Mouse (Mus musculus) thymus, postnatal 4 days (tissue): ENCODE results near the gene Pmfbp1.

ENCODE experiments used
- DNase-seq: peaks from one replicate; pipeline ENCODE4 v3.0.0; 2021

Gene Pmfbp1

DNA sequence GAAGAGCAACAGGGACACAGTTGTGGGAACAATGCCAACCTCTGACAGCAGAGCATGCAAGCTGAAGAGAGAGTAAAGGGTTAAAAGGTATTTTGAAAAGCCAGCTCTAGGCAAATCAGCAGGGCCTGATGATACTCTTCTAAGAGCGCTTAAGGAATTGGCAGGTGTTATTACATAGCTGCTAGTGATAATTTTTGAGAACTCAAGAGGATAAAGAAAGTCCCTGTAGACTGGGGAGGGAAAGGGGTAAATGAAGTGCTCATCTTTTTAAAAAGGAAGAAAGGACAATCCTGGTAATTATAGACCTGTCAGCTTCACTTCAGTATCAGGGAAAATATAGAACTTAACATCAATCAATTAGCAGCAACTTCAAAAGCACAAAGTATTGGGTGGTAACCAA is 9.7 kb downstream of the Pmfbp1 start:
- DNase-seq: no peak

DNA sequence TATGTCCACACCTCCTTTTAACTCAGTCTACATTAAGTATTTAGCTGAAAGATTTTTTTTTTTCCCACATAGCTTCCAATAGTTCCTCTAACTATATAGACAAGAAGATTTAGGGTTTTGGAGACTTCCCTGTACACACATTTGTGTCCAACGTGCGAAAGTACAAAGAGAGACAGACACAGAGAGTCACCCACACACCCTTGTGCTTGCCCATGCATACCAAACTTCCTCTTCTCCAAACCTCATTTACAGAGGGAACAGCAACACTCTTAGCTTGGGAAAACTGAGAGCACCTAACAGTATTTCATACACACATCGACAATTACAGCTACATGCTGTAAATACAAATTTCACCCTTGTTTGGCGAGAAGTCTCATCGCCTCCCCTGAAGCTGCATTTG is 11.7 kb downstream of the Pmfbp1 start:
- DNase-seq: no peak

- DNase-seq: no peak
Measured at GRCm38 (mm10) chr8:109524008-109524407, 30.2 kb downstream of the Pmfbp1 start.

GRCm38 (mm10) chr8:109535140-109535990 is 41.5 kb downstream of the Pmfbp1 start:
- peak; percentile 77 for DNase-seq

DNA sequence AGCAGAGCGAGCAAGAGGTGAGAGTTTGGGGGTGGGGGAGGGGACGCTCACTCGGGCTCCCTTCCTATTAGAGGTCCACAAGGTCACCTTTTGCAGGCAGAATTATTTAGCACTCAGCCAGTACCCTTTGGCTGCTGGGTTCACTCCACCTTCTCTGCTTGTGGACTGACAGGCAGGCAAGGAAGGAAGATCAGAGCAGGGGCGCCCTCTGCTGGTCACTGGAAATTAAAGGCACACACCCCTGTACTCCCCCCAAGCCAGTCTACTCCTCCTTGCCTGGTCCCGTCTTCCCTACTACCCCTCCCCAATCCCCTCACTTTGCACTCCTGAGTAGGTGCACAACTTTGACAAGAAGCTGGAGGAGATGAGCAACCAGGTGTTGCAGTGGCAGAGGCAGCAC is 42.9 kb downstream of the Pmfbp1 start:
- DNase-seq: peak; percentile 87

DNA sequence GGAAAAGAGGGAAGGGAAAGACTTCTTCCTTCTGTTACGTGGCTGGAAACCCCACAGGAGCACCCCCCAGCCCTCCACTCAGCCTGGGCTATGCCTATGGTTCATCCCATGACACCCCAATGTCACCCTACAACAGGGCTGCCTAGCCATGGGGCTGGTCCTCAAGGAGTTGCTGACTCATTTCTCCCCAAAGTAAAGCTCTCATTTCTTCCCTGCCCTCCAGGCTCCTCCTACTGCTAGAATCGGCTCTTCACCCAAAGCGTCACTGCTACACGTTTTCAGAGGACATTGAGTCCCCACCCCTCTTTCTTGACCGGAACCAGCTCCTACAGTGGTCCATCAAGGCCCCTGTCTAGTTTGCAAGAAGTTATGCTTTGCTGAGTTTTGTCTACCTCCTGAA is 48.3 kb downstream of the Pmfbp1 start:
- DNase-seq: no peak

DNA sequence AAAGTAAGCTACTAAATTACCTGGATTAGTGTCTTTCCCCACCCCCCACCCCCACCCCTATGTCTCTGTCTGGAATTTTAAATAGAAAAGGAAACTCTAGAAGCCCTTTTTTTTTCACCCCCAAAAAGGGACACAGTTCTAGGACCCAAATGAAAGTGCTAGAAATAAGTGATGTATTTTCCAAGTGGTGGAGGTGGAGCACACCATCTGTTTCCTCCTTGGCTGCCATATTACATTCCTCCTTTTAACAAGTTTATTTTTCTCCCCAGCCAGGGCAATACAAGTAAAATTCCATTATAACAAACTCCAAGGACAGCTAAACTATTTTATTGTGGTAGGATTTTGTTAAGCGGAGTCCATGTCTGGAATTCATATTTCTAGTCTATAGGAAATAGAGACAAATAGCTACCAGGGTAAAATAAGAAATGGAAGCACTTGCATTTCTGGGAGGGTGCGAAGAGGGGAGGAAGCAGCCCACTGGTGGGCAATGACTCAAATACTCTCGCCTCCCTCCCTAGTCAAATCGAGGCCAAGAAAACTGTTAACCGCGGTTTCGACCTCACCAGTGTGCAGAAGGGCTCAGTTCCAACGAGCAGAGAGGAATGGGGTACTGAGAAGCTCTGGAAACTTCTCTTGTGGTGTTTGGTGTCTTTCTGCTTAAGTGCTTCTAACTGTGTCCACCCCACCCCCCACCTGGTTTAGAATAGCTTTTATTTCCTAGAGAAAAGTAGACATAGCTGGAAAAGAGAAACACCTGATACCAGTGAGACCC is 49.1 kb downstream of the Pmfbp1 start:
- no peak for DNase-seq

DNA sequence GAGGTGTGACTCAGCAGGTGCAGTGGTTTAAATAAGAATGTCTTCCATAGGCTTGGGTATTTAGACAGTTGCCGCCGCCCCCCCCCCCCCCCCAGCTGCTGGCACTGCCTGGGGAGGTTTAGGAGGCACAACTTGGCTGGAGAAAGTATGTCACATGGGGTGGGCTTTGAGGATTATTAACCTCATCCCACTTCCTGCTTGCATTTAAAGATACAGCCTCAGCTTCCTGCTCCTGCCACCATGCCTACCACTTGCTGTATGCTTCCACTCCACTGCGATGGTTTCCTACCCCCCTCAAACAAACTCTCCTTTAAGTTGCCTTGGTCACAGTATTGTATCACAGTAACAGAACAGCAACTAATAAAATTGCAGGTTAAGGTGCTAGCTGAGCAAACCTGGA is 50.2 kb downstream of the Pmfbp1 start:
- DNase-seq: no peak

GRCm38 (mm10) chr8:109551663-109552062 is 57.8 kb downstream of the Pmfbp1 start:
- DNase-seq: peak; percentile 72

DNA sequence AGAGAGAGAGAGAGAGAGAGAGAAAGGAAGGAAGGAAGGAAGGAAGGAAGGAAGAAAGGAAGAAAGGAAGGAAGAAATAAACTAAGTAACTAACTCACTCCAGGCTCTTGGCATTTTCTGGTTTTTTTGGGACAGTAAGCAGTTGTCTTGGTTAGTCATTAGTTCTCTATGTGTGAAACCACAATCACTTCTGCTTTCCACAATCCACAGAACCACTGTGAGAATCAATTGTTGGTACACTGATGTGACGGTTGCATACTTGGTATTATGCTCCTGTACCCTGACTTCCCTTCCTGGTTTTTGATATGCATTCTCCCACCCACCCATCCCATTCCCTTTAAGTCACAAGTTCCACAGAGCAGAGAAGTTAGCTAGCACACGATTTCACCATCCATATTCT is 70.1 kb downstream of the Pmfbp1 start:
- no peak for DNase-seq

GRCm38 (mm10) chr8:109564766-109565165 is 70.9 kb downstream of the Pmfbp1 start:
- DNase-seq: no peak

- peak; percentile 97 for DNase-seq
Measured at GRCm38 (mm10) chr8:109565498-109566333, 71.9 kb downstream of the Pmfbp1 start, which contains the start of the genes Dhx38 and Txnl4b. Gene Dhx38, minus strand, starts transcription at chr8:109565861. Gene Txnl4b, plus strand, starts transcription at chr8:109565892.

DNA sequence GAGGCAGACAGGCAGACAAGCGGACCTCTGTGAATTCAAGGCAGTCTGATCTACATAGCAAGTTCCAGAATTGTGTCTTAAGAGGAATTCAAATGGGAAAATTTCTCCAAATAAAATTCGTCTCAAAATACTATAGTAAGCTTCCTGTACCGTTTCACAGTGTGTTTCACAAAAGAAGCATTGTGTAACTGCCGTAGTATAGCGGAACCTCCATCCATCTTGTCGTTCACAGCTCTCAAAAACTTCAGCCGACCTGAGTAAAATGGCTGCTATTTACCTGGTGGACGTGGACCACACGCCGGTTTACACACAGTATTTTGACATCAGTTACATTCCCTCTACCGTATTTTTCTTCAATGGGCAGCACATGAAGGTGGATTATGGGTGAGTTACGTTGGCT is 77.3 kb downstream of the Pmfbp1 start:
- no peak for DNase-seq

DNA sequence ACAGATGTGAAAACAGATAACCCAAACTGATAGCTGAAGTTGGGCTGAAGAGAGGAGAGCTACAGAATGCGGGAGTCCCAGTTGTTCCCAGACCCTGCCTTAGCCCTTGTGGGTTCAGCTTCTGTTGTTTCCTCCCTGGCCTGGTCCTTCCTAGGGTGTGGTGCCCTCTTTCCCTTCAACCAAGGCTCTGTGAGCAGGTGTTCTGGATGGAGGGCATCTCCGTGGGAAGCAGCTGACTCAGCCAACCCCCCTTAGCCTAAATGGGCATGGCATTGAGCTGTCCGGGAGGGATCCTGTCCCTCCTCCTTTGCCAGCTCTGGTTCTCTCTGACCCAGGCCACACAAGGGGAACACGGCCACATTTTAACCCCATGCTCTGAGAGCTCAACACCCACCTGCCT is 82.5 kb downstream of the Pmfbp1 start:
- DNase-seq: no peak

DNA sequence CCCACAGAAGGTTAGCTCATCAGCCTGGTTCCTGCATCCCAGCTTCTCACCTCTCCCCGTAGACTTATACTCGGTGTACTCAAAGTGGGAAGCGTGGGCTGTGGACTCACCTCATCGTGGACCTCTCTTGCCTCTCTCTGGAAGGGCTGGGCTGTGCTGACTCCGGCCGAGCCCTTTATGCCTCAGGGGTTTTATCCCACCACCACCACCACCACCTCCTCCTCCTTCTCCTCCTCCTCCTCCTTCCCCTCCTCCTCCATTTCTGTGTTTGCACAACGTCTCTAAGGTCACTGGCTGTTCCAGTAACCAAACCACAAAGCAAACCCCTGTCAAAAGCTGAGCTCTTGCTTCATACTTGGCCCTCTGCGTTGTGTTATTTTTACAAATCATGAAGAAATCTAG is 85.1 kb downstream of the Pmfbp1 start, which contains the start of gene Hp:
Hp (minus strand) TSS at position 273 of the 402 bp plus-strand sequence.
- no peak for DNase-seq

GRCm38 (mm10) chr8:109584293-109584692 is 90.5 kb downstream of the Pmfbp1 start:
- no peak for DNase-seq

- DNase-seq: no peak
Measured at GRCm38 (mm10) chr8:109584830-109585229, 91.0 kb downstream of the Pmfbp1 start.

DNA sequence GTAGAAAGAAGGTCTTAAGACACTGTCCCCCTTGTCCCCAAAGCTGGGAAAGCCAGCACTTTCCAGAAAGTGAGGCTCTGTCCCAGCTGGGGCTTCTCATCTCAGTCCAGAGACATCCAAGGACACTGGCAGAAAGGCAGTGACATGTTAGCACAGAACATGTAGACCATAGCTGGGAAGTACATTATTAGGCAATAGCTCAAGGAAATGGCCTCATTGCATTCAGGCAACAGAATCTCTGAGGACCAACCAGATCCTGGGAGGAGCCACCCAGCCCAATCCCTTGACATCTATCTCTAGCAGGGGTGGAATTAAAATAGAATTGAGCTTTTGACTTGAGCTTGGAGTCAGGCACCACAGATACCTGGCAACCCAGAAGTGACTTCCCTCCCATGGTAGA is 91.8 kb downstream of the Pmfbp1 start:
- no peak for DNase-seq

- DNase-seq: no peak
Measured at GRCm38 (mm10) chr8:109586972-109587504, 93.2 kb downstream of the Pmfbp1 start.

- no peak for DNase-seq
Measured at GRCm38 (mm10) chr8:109590901-109591300, 97.1 kb downstream of the Pmfbp1 start.

DNA sequence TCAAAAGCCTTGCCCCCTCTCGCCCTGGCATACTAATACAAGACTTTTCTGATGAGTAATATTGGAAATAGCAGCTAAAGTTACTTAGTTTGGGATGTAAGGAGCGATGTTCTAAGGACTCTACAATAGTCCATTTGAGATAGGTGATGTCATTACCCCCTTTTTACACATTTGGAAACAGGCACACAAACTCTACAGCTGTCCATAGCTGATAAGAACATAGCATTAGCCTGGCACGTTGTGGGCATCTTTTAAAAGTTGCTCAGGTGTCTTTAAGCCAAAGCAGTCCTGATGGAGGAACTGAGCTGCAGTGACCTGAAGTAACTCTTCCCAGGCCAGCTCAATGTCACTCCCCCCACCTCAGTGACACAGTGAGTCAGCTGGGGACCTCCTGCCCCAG is 97.5 kb downstream of the Pmfbp1 start:
- no peak for DNase-seq

DNA sequence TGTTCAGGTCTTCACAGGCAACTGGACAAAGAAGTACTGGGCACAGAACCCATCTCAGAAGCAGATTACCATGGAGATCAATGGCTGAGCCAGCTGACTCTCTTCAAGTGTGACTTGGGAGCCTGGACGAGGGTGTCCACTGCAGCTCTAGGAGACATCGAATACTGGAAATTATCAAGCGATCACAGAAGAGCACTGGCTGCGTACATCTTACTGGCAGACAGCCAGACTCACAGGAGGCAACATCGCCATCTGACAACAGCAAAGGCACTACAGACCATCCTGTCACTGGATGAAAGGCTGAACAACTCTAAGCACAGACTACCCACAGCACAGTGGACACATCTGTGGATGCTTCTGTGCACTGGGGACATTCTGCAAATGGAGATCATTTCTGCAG is 98.3 kb downstream of the Pmfbp1 start:
- DNase-seq: no peak
